Mouse (Mus musculus) CH12.LX (cell line): Measurements from ENCODE around the gene Pbxip1. TPM values are rescaled to one million over a fixed set of nuclear protein-coding genes. Genes with fewer than 3 reads are reported as not detected.

ENCODE experiments used
- DNase-seq: peaks from one replicate; pipeline ENCODE4 v3.0.0-alpha.2; 2013; ENCODE audit errors: extremely low read depth
- H3K27ac ChIP-seq: 2 replicates; pipeline ENCODE4 v1.5.1; 2012; ENCODE audit warnings: low read depth, mild to moderate bottlenecking, control low read depth, moderate library complexity; ENCODE audit not compliant: insufficient read depth
- H3K27me3 ChIP-seq: replicated peaks from 2 replicates; pipeline ENCODE3; 2012; ENCODE audit warnings: inconsistent platforms
- H3K36me3 ChIP-seq, 2 experiments: replicated peaks in 1 of 2; 2 replicates each; pipeline versions ENCODE3 to v1.6.1; 2012; ENCODE audit warnings: inconsistent platforms in 1 of 2, low read length in 1 of 2, mild to moderate bottlenecking in 1 of 2, mixed read lengths in 1 of 2, moderate library complexity in 1 of 2; ENCODE audit not compliant: control insufficient read depth in 1 of 2, insufficient read depth in 1 of 2
- H3K4me1 ChIP-seq, 2 experiments: 2 replicates each; pipeline ENCODE4 v1.6.1; 2012; ENCODE audit warnings: inconsistent platforms in 1 of 2, moderate library complexity in 1 of 2; ENCODE audit not compliant: insufficient read depth in 2 of 2, control insufficient read depth in 1 of 2
- H3K4me2 ChIP-seq: 2 replicates; pipeline ENCODE4 v1.6.1; 2012; ENCODE audit warnings: low read depth, mild to moderate bottlenecking, control low read depth; ENCODE audit not compliant: poor library complexity, insufficient read depth, severe bottlenecking
- H3K4me3 ChIP-seq, 3 experiments: fragments of 150-350 bp in 1 of 3; sonication (generic) in 1 of 3; replicated peaks in 1 of 3; 2 replicates each; pipeline versions ENCODE3 to v1.5.1; 2011 to 2012; ENCODE audit warnings: low read depth in 2 of 3, low read length in 2 of 3, mild to moderate bottlenecking in 2 of 3, moderate library complexity in 2 of 3, control low read depth in 1 of 3, improper control_type of control experiment in 1 of 3, inconsistent platforms in 1 of 3, mixed read lengths in 1 of 3; ENCODE audit not compliant: poor library complexity in 1 of 3
- H3K79me2 ChIP-seq: replicated peaks from 2 replicates; pipeline ENCODE4 v1.6.1; 2012; ENCODE audit warnings: mild to moderate bottlenecking, moderate library complexity; ENCODE audit not compliant: control insufficient read depth, poor library complexity, insufficient read depth, severe bottlenecking; ENCODE audit errors: extremely low read depth
- H3K9ac ChIP-seq: 2 replicates; pipeline ENCODE4 v1.6.1; 2012; ENCODE audit warnings: low read depth, mild to moderate bottlenecking, control low read depth, moderate library complexity; ENCODE audit not compliant: insufficient read depth
- H3K9me3 ChIP-seq: replicated peaks from 2 replicates; pipeline ENCODE3; 2012; ENCODE audit warnings: low read length, inconsistent platforms, mixed read lengths
- CHD1 ChIP-seq: IDR thresholded peaks from 2 replicates; pipeline ENCODE4 v1.6.1; 2012; ENCODE audit warnings: low read depth, low read length, improper control_type of control experiment, inconsistent platforms
- E2F4 ChIP-seq: IDR thresholded peaks from 2 replicates; pipeline ENCODE4 v1.6.1; 2011; ENCODE audit warnings: low read depth, low read length, improper control_type of control experiment; ENCODE audit not compliant: insufficient replicate concordance
- ELF1 ChIP-seq: IDR thresholded peaks from 2 replicates; pipeline ENCODE4 v1.6.1; 2014; ENCODE audit warnings: low read depth, mild to moderate bottlenecking, inconsistent platforms, low read length, improper control_type of control experiment
- EP300 ChIP-seq: IDR thresholded peaks from 2 replicates; pipeline ENCODE4 v1.6.1; 2011; ENCODE audit warnings: low read length, improper control_type of control experiment
- ETS1 ChIP-seq: conservative IDR thresholded peaks from 2 replicates; pipeline ENCODE4 v1.6.1; 2012; ENCODE audit warnings: low read depth, mild to moderate bottlenecking, inconsistent platforms, low read length, improper control_type of control experiment, moderate library complexity
- HCFC1 ChIP-seq: IDR thresholded peaks from 2 replicates; pipeline ENCODE4 v1.6.1; 2012; ENCODE audit warnings: low read depth, mild to moderate bottlenecking, inconsistent platforms, low read length, improper control_type of control experiment
- JUN ChIP-seq: IDR thresholded peaks from 2 replicates; pipeline ENCODE4 v1.6.1; 2011; ENCODE audit warnings: low read depth, mild to moderate bottlenecking, low read length, improper control_type of control experiment, moderate library complexity; ENCODE audit not compliant: insufficient read depth
- JUND ChIP-seq: conservative IDR thresholded peaks from 2 replicates; pipeline ENCODE4 v1.6.1; 2011; ENCODE audit warnings: low read depth, low read length, improper control_type of control experiment
- KAT2A ChIP-seq: IDR thresholded peaks from 2 replicates; pipeline ENCODE4 v1.6.1; 2012; ENCODE audit warnings: low read length, improper control_type of control experiment, inconsistent platforms; ENCODE audit not compliant: insufficient replicate concordance
- MAX ChIP-seq: IDR thresholded peaks from 2 replicates; pipeline ENCODE4 v1.6.1; 2011; ENCODE audit warnings: low read length, improper control_type of control experiment
- MEF2A ChIP-seq: IDR thresholded peaks from 2 replicates; pipeline ENCODE4 v1.6.1; 2014; ENCODE audit warnings: low read depth, mild to moderate bottlenecking, inconsistent platforms, low read length, improper control_type of control experiment, borderline replicate concordance
- MXI1 ChIP-seq: IDR thresholded peaks from 2 replicates; pipeline ENCODE4 v1.6.1; 2011; ENCODE audit warnings: mild to moderate bottlenecking, low read depth, low read length, improper control_type of control experiment
- MYC ChIP-seq: IDR thresholded peaks from 2 replicates; pipeline ENCODE4 v1.6.1; 2011; ENCODE audit warnings: low read depth, mild to moderate bottlenecking, improper control_type of control experiment, low read length
- NRF1 ChIP-seq: IDR thresholded peaks from 2 replicates; pipeline ENCODE4 v1.6.1; 2014; ENCODE audit warnings: low read depth, mild to moderate bottlenecking, inconsistent platforms, low read length, improper control_type of control experiment, moderate library complexity
- PAX5 ChIP-seq: IDR thresholded peaks from 2 replicates; pipeline ENCODE4 v1.6.1; 2012; ENCODE audit warnings: low read length, inconsistent platforms, mixed read lengths
- POLR2A ChIP-seq: IDR thresholded peaks from 2 replicates; pipeline ENCODE4 v1.6.1; 2011; ENCODE audit warnings: low read depth, mild to moderate bottlenecking, improper control_type of control experiment, low read length
- RCOR1 ChIP-seq: conservative IDR thresholded peaks from 2 replicates; pipeline ENCODE4 v1.6.1; 2012; ENCODE audit warnings: low read depth, mild to moderate bottlenecking, inconsistent platforms, low read length, improper control_type of control experiment
- SMC3 ChIP-seq: IDR thresholded peaks from 2 replicates; pipeline ENCODE4 v1.6.1; 2011; ENCODE audit warnings: low read depth, low read length, improper control_type of control experiment
- TBP ChIP-seq: conservative IDR thresholded peaks from 2 replicates; pipeline ENCODE4 v1.6.1; 2011; ENCODE audit warnings: low read depth, low read length, improper control_type of control experiment
- USF2 ChIP-seq: conservative IDR thresholded peaks from 2 replicates; pipeline ENCODE4 v1.6.1; 2011; ENCODE audit warnings: low read depth, low read length, improper control_type of control experiment
- dilution Hi-C: fragments of 300-500 bp; cut with MboI; formaldehyde crosslinking; loops from 2 replicates; pipeline ENCODE4 v1.14.3; 2020; ENCODE audit warnings: low sequenced_read_pairs; ENCODE audit not compliant: extremely low pct_unique_long_range_greater_than_20kb, extremely low pct_ligation_motif_present
- in situ Hi-C: fragments of 300-500 bp; cut with MboI; formaldehyde crosslinking; loops from 3 replicates; pipeline ENCODE4 v1.14.3; 2019; ENCODE audit warnings: low sequenced_read_pairs, low pct_ligation_motif_present, low pct_unique_long_range_greater_than_20kb, mixed read lengths
- polyA plus RNA-seq: library from polyadenylated mRNA; unstranded; fragments of >175 nt; gene quantifications from 2 replicates; pipeline ENCODE4 v1.2.1, GENCODE M21; 2012; ENCODE audit warnings: low read depth; ENCODE audit not compliant: insufficient read length
- total RNA-seq, 2 experiments: library from RNA; depleted of rRNA; stranded (reverse); fragments of 300-350 nt in 1 of 2; fragments of >200 nt in 1 of 2; gene quantifications; 2 replicates each; pipeline ENCODE4 v1.2.3; 2012 to 2014

Gene Pbxip1
- total and polyA plus RNA-seq, 3 experiments: 14.1 to 18.4 (median 17.6) TPM

DNA sequence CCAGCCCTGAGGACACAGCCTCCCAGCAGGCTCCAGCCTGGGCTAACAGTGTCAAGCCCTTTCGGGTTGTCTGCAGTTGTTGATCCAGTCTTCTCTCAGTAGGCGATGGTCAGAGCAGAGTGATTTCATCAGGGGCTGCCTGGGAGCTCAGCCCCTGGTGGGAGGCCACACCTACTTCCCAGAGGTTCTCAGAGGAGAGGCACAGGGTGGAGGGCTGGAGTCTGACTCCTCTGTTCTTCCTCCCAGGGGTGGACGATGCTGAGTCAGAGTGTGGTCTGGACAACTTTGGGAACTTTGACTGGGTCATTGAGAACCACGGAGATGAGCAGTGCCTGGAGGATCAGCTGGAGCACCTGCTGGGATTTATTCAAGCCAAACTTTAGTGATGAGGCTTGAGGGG lies 31.8 kb downstream of the Pbxip1 start:
- H3K27ac ChIP-seq: no peak overlapping the region
- peaks cover 8 to 57% of the 10 kb centered on the region in 2 experiments for H3K36me3 ChIP-seq
- dilution Hi-C loops: no loop called here
- in situ Hi-C loops: no loop called here
- no peaks in the 10 kb centered on the region for H3K79me2 ChIP-seq
- H3K4me3 ChIP-seq: no peak overlapping the region
- H3K9ac ChIP-seq: no peak overlapping the region
- H3K4me1 ChIP-seq: peaks cover 0 to 13% of the 10 kb centered on the region in 2 experiments; a peak in 2 of 4 replicates
- H3K9me3 ChIP-seq: no peaks in the 10 kb centered on the region
- no peak for TF ChIP-seq KAT2A
- TF ChIP-seq RCOR1: no peak
- TF ChIP-seq HCFC1: no peak
- no peak for TF ChIP-seq USF2
- TF ChIP-seq SMC3: no peak
- no peak for TF ChIP-seq POLR2A
- no peak for TF ChIP-seq MAX
- no peak for TF ChIP-seq ETS1
- no peak for TF ChIP-seq TBP
- TF ChIP-seq E2F4: no peak
- no peak for TF ChIP-seq CHD1
- no peak for TF ChIP-seq NRF1
- no peak for TF ChIP-seq JUND
- no peak for TF ChIP-seq JUN
- DNase-seq: no peak
- H3K4me2 ChIP-seq: no peak overlapping the region
- no peaks in the 10 kb centered on the region for H3K27me3 ChIP-seq

DNA sequence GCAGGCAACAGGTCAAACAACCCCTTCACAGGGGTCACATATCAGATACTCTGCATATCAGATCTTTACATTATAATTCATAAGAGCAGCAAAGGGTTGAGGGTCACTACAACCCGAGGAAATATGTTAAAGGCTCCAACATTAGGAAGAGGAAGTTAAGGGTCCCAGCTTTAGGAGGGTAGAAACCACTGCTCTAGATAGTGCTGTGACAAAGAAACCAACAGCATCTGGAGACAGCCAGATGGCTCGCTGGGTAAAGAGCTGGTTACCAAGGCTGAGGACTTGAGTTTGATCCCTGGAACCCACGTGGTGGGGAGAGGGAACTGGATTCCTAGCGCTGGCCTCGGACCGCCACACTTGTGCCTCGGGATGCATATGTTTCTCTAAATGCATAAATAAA lies 35.8 kb downstream of the Pbxip1 start:
- DNase-seq: no peak
- H3K36me3 ChIP-seq: peaks cover 8 to 30% of the 10 kb centered on the region in 2 experiments
- in situ Hi-C loops: no loop called here
- H3K4me2 ChIP-seq: no peak overlapping the region
- H3K9me3 ChIP-seq: no peaks in the 10 kb centered on the region
- H3K4me3 ChIP-seq: no peak overlapping the region
- H3K9ac ChIP-seq: no peak overlapping the region
- H3K79me2 ChIP-seq: no peaks in the 10 kb centered on the region
- no peaks in the 10 kb centered on the region for H3K27me3 ChIP-seq
- dilution Hi-C loops: no loop called here
- peaks cover 0 to 14% of the 10 kb centered on the region in 2 experiments; a peak in 2 of 4 replicates for H3K4me1 ChIP-seq
- TF ChIP-seq MEF2A (no peak), MXI1 (no peak), ELF1 (no peak), PAX5 (no peak), MYC (no peak), EP300 (no peak), TBP (no peak)
- H3K27ac ChIP-seq: no peak overlapping the region
